Mouse (Mus musculus): Measurements from ENCODE around the gene Prep. TPM values are rescaled to one million over a fixed set of nuclear protein-coding genes. Genes with fewer than 3 reads are reported as not detected.

Gene Prep
- polyA plus RNA-seq, 1 experiment from 2014 or later, result 19.8 TPM

DNA sequence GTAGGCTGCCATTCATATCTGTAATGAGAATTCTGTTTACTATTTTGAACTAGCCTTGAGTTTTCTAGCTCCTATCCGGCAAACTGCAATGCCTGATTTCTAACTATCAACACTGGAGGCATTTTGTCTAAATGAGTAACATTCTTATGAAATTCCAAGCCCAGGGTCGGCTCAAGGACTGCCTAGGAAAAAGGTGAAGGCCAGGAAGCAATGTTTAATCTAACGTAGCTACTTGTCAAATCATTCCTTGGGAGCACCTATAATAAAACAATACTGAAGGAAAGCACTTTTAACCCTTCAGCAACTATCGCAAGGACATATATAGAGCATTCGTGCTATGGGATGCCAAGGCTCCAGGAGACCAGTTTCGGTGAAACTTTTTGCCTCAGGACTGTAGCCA lies 8.6 kb upstream of the Prep start:
- Histone ChIP-seq H3K4me1 (no peaks in the 10 kb centered on the region), H3K9me3 (no peaks in the 10 kb centered on the region), H3K9ac (no peak overlapping the region), H3K4me2 (no peak overlapping the region), H3K4me3 (no peak overlapping the region), H3K36me3 (no peaks in the 10 kb centered on the region), H3K27me3 (no peaks in the 10 kb centered on the region), H3K27ac (no peak overlapping the region)
- 85% methylated on average over 6 of the region's 6 CpGs for WGBS
- ATAC-seq (ENCODE audit: insufficient number of reproducible peaks, low FRiP score, low TSS enrichment, low read depth), result no peak

DNA sequence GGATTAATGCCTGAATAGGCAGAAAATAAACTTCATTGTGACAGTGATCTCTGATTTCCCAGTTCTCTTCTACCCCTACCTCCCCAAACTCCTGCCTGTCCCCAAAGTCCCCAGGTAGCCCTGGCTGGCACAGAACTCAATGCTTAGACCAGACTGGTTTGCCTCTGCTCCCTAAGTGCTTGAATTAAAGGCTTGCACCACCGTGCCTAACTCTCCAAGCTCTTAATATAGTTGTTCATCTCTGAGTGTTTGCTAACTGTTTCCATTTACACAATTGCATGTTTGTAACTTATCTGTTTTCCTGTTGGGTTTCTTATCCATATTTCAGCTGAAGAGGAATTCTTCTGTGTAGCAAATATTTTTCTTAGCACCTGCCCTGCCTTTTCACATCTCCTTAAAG lies 6.2 kb upstream of the Prep start:
- Histone ChIP-seq H3K9ac (no peak overlapping the region), H3K4me1 (no peaks in the 10 kb centered on the region), H3K4me2 (no peak overlapping the region), H3K9me3 (no peaks in the 10 kb centered on the region), H3K27ac (no peak overlapping the region), H3K27me3 (no peaks in the 10 kb centered on the region), H3K4me3 (no peak overlapping the region), H3K36me3 (no peaks in the 10 kb centered on the region)
- 71% methylated on average over 1 of the region's 1 CpGs for WGBS
- no peak for ATAC-seq (ENCODE audit: insufficient number of reproducible peaks, low FRiP score, low TSS enrichment, low read depth)

DNA sequence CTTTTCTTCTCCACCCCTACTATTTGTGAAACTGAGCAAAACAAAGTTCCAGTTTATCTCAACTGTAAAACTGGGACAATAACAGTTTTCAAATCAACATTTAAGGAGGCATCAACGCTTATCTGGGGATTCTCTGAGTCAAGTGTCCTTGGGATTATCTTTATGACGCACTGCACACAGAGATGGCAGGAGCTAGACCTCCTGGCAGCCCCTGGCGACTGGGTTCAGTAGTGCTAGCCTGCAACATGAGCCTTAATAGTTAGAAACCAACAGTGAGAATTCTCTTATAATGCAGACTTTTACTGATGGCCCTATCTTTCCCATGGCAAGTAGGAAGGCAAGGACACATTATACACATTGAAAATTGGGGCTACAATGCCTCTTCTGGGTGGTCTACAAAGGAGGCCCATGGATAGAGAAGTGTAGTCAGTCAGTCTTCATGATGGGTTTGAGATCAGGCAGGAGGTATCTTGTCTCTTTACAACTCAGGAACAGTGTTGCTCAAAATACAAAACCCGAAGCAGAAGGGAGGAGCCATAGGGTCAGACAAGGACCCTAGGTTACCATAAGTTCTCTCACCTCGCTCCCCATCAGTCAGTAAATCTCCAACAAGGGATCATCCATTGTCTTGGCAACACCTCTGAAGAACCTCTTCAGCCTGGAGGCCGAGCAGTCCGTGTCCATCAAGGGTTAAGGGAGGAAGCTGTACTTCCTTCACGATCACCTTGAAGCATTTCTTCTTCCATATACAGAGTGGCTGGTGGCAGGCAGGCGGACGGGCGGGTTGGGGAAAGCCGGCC lies 672 bp upstream of the Prep start:
- peak overlapping the region; percentile 76 for H3K4me2 ChIP-seq
- no peaks in the 10 kb centered on the region for H3K9me3 ChIP-seq
- H3K27ac ChIP-seq, result peak overlapping the region; percentile 85
- H3K9ac ChIP-seq, result peak overlapping the region; percentile 91
- WGBS, result 15% methylated on average over 12 of the region's 12 CpGs
- H3K4me3 ChIP-seq, result peak overlapping the region; percentile 99
- no peaks in the 10 kb centered on the region for H3K27me3 ChIP-seq
- peaks cover 14% of the 10 kb centered on the region; the same call in 1 of the 2 replicates for H3K4me1 ChIP-seq
- no peak for ATAC-seq (ENCODE audit: insufficient number of reproducible peaks, low FRiP score, low TSS enrichment, low read depth)
- H3K36me3 ChIP-seq, result no peaks in the 10 kb centered on the region

- Histone ChIP-seq H3K27me3 (no peaks in the 10 kb centered on the region), H3K9me3 (no peaks in the 10 kb centered on the region), H3K4me2 (peak overlapping the region; percentile 76), H3K36me3 (no peaks in the 10 kb centered on the region), H3K4me3 (peak overlapping the region; percentile 99), H3K27ac (peak overlapping the region; percentile 85), H3K9ac (peak overlapping the region; percentile 91), H3K4me1 (peaks cover 14% of the 10 kb centered on the region; the same call in 1 of the 2 replicates)
- 0 out of 2 replicates have a peak, but pooled peaks have one; percentile 5 for ATAC-seq (ENCODE audit: insufficient number of reproducible peaks, low FRiP score, low TSS enrichment, low read depth)
- WGBS, result under 1% methylated on average over 28 of the region's 28 CpGs
Observed at GRCm38 (mm10) chr10:45067436-45067925, 478 bp downstream of the Prep start.

DNA sequence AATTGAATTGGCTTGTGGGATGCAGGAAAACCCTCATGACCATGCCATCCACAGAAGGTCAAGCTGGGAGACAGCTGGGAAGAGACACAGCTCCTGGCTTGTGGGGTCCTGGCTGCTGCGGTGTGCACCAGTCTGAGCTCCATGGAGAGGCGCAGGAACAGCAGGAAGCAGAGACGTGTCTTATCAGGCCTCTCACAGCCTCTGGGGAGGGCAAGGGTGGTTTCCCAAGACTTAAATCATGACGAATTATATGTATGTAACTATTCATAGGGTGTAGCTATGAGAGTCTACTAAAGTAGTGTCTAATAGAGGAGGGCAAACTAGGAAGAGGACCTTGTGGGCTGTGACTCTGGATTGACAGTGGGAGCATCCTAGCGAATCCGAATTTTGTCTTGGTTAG lies 2.6 kb downstream of the Prep start:
- Histone ChIP-seq H3K27ac (no peak overlapping the region), H3K9ac (no peak overlapping the region), H3K4me3 (no peak overlapping the region), H3K4me1 (peaks cover 14% of the 10 kb centered on the region; the same call in 1 of the 2 replicates), H3K4me2 (no peak overlapping the region), H3K27me3 (no peaks in the 10 kb centered on the region), H3K9me3 (no peaks in the 10 kb centered on the region), H3K36me3 (peaks cover 13% of the 10 kb centered on the region)
- 68% methylated on average over 6 of the region's 6 CpGs for WGBS
- no peak for ATAC-seq (ENCODE audit: insufficient number of reproducible peaks, low FRiP score, low TSS enrichment, low read depth)

GRCm38 (mm10) chr10:45070362-45070761 lies 3.4 kb downstream of the Prep start:
- Histone ChIP-seq H3K4me2 (no peak overlapping the region), H3K36me3 (peaks cover 14% of the 10 kb centered on the region), H3K9me3 (no peaks in the 10 kb centered on the region), H3K27me3 (no peaks in the 10 kb centered on the region), H3K4me1 (peaks cover 14% of the 10 kb centered on the region; the same call in 1 of the 2 replicates), H3K4me3 (no peak overlapping the region), H3K27ac (no peak overlapping the region), H3K9ac (no peak overlapping the region)
- ATAC-seq (ENCODE audit: insufficient number of reproducible peaks, low FRiP score, low TSS enrichment, low read depth), result no peak
- WGBS, result 78% methylated on average over 5 of the region's 5 CpGs

GRCm38 (mm10) chr10:45070929-45071813 lies 4.2 kb downstream of the Prep start:
- no peak for ATAC-seq (ENCODE audit: insufficient number of reproducible peaks, low FRiP score, low TSS enrichment, low read depth)
- Histone ChIP-seq H3K9ac (no peak overlapping the region), H3K27ac (no peak overlapping the region), H3K9me3 (no peaks in the 10 kb centered on the region), H3K36me3 (peaks cover 14% of the 10 kb centered on the region), H3K4me2 (no peak overlapping the region), H3K27me3 (no peaks in the 10 kb centered on the region), H3K4me3 (no peak overlapping the region), H3K4me1 (peaks cover 11% of the 10 kb centered on the region; the same call in 1 of the 2 replicates)
- WGBS, result 77% methylated on average over 13 of the region's 13 CpGs

GRCm38 (mm10) chr10:45072339-45072738 lies 5.3 kb downstream of the Prep start:
- Histone ChIP-seq H3K9ac (no peak overlapping the region), H3K4me1 (peaks cover 7% of the 10 kb centered on the region; the same call in 1 of the 2 replicates), H3K4me3 (no peak overlapping the region), H3K4me2 (no peak overlapping the region), H3K27me3 (no peaks in the 10 kb centered on the region), H3K9me3 (no peaks in the 10 kb centered on the region), H3K27ac (no peak overlapping the region), H3K36me3 (peaks cover 14% of the 10 kb centered on the region)
- 88% methylated on average over 4 of the region's 4 CpGs for WGBS
- no peak for ATAC-seq (ENCODE audit: insufficient number of reproducible peaks, low FRiP score, low TSS enrichment, low read depth)

DNA sequence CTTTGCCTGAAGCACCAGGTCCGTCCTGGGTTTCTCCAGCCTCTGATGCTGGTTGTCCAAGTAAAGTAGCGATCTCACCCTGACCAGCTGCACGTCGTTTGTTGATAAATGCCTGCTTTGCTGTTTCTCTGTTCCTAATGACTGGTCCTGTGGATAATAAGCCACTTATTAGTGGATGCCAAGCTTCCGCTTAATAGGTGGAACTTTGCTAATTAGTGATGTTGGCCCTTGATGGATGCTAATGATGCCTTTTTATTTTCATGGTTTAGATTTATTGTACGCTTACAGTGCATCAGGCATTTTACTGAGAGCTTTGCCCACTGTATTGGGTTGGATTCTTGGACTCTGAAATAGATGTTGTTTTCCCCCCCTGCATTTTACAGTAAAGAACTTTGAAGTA lies 7.5 kb downstream of the Prep start:
- H3K4me3 ChIP-seq, result no peak overlapping the region
- peaks cover 15% of the 10 kb centered on the region for H3K36me3 ChIP-seq
- H3K27me3 ChIP-seq, result no peaks in the 10 kb centered on the region
- no peak overlapping the region for H3K27ac ChIP-seq
- H3K9me3 ChIP-seq, result no peaks in the 10 kb centered on the region
- WGBS, result 54% methylated on average over 6 of the region's 6 CpGs
- no peaks in the 10 kb centered on the region for H3K4me1 ChIP-seq
- ATAC-seq (ENCODE audit: insufficient number of reproducible peaks, low FRiP score, low TSS enrichment, low read depth), result no peak
- no peak overlapping the region for H3K9ac ChIP-seq
- no peak overlapping the region for H3K4me2 ChIP-seq

DNA sequence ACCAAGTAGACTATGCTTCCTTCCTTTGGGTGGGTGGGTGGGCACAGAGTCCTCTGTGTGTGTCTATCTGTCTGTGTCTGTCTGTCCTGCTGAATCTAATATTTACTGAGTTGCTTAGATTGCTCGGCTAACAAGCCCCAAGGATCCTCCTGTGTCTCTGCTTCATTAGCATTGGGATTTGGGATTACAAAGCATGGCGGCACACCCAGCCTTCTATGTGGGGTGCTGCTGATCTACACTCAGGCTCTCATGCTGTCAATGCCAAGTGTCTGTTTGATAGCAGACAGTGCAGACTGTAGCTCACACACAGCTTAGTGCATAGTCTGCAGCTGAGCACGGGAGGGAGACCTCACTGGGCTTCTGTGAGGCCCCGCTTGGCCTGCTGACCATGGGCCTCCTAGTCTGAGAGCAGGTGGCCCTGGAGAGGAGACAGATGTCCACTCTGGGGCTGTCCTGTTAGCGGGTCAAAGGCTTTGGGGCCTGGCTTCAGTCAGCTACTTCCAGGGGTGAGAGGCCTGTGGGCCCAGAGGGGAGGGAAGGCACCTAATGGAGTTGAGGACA lies 8.6 kb downstream of the Prep start:
- 72% methylated on average over 5 of the region's 5 CpGs for WGBS

GRCm38 (mm10) chr10:45076585-45076984 lies 9.6 kb downstream of the Prep start:
- peak overlapping the region; percentile 50; the same call in 1 of the 2 replicates for H3K27ac ChIP-seq
- ATAC-seq (ENCODE audit: insufficient number of reproducible peaks, low FRiP score, low TSS enrichment, low read depth), result peak; percentile 68
- H3K27me3 ChIP-seq, result no peaks in the 10 kb centered on the region
- H3K4me2 ChIP-seq, result no peak overlapping the region
- H3K9me3 ChIP-seq, result no peaks in the 10 kb centered on the region
- H3K4me1 ChIP-seq, result 0 out of 2 replicates have a peak, but pooled peaks cover 2% of the 10 kb centered on the region
- 71% methylated on average over 10 of the region's 10 CpGs for WGBS
- H3K4me3 ChIP-seq, result no peak overlapping the region
- H3K9ac ChIP-seq, result no peak overlapping the region
- peaks cover 20% of the 10 kb centered on the region for H3K36me3 ChIP-seq

More for the DNA sequence above, 8.6 kb downstream of the Prep start:
- H3K36me3 ChIP-seq, result peaks cover 20% of the 10 kb centered on the region
- no peaks in the 10 kb centered on the region for H3K27me3 ChIP-seq
- no peaks in the 10 kb centered on the region for H3K9me3 ChIP-seq
- no peak overlapping the region for H3K9ac ChIP-seq
- ATAC-seq (ENCODE audit: insufficient number of reproducible peaks, low FRiP score, low TSS enrichment, low read depth), result no peak
- H3K27ac ChIP-seq, result no peak overlapping the region
- no peak overlapping the region for H3K4me2 ChIP-seq
- 0 out of 2 replicates have a peak, but pooled peaks cover 2% of the 10 kb centered on the region for H3K4me1 ChIP-seq
- H3K4me3 ChIP-seq, result no peak overlapping the region

Data from limb, embryonic 15.5 days (tissue).